Mouse (Mus musculus): ENCODE measurements around the gene C6.

- TF ChIP-seq CTCF (IDR thresholded peaks at IDR 0.05; ENCODE audit: borderline replicate concordance, extremely low read depth, insufficient read depth, insufficient read length) (no peak), POLR2A (IDR thresholded peaks at IDR 0.05; ENCODE audit: borderline replicate concordance, extremely low read depth, insufficient read depth, insufficient read length, poor library complexity, severe bottlenecking) (no peak)
These were observed 94.8 kb downstream of the C6 start for GRCm38 (mm10) chr15:4821824-4822223.
